Mouse (Mus musculus): ENCODE data around the gene Gm5269. TPM values are rescaled to one million over a fixed set of nuclear protein-coding genes. Genes with fewer than 3 reads are reported as not detected.

The Gm5269 gene
- not detected for polyA plus RNA-seq (2017; shearing (Covaris generic))

GRCm38 (mm10) chr1:45890173-45890572 is at the start of gene Gm5269:
Gene Gm5269 (minus strand): TSS chr1:45890273.
- ATAC-seq, result no peak

GRCm38 (mm10) chr1:45931127-45931526 is 41.1 kb upstream of the Gm5269 start:
- no peak for ATAC-seq

GRCm38 (mm10) chr1:45926911-45927310 is 36.8 kb upstream of the Gm5269 start:
- no peak for ATAC-seq

- ATAC-seq, result no peak
Observed at GRCm38 (mm10) chr1:45926393-45926763, 36.3 kb upstream of the Gm5269 start, which contains the start of gene Slc40a1. Gene Slc40a1 (minus strand): TSS chr1:45926523.

GRCm38 (mm10) chr1:45925500-45926392 is 35.7 kb upstream of the Gm5269 start:
- no peak for ATAC-seq

GRCm38 (mm10) chr1:45925131-45925499 is 35.0 kb upstream of the Gm5269 start:
- no peak for ATAC-seq

GRCm38 (mm10) chr1:45924516-45924915 is 34.4 kb upstream of the Gm5269 start:
- no peak for ATAC-seq

- ATAC-seq, result no peak
Observed at GRCm38 (mm10) chr1:45923306-45923705, 33.2 kb upstream of the Gm5269 start.

GRCm38 (mm10) chr1:45920703-45921102 is 30.6 kb upstream of the Gm5269 start:
- no peak for ATAC-seq

- no peak for ATAC-seq
Observed at GRCm38 (mm10) chr1:45919752-45920151, 29.7 kb upstream of the Gm5269 start.

- no peak for ATAC-seq
Observed at GRCm38 (mm10) chr1:45917136-45917803, 27.2 kb upstream of the Gm5269 start.

- ATAC-seq, result no peak
Observed at GRCm38 (mm10) chr1:45916174-45916573, 26.1 kb upstream of the Gm5269 start.

- no peak for ATAC-seq
Observed at GRCm38 (mm10) chr1:45914236-45914635, 24.2 kb upstream of the Gm5269 start.

- no peak for ATAC-seq
Observed at GRCm38 (mm10) chr1:45905107-45905821, 15.2 kb upstream of the Gm5269 start.

- ATAC-seq, result no peak
Observed at GRCm38 (mm10) chr1:45904161-45904560, 14.1 kb upstream of the Gm5269 start.

GRCm38 (mm10) chr1:45898044-45898443 is 8.0 kb upstream of the Gm5269 start:
- ATAC-seq, result no peak

- no peak for ATAC-seq
Observed at GRCm38 (mm10) chr1:45894168-45894912, 4.3 kb upstream of the Gm5269 start.

- ATAC-seq, result no peak
Observed at GRCm38 (mm10) chr1:45891986-45892385, 1.9 kb upstream of the Gm5269 start.

GRCm38 (mm10) chr1:45886800-45887199 is 3.3 kb downstream of the Gm5269 start:
- no peak for ATAC-seq

- ATAC-seq, result no peak
Observed at GRCm38 (mm10) chr1:45883378-45883777, 6.7 kb downstream of the Gm5269 start.

- no peak for ATAC-seq
Observed at GRCm38 (mm10) chr1:45882076-45882475, 8.0 kb downstream of the Gm5269 start.

- no peak for ATAC-seq
Observed at GRCm38 (mm10) chr1:45881228-45881832, 8.7 kb downstream of the Gm5269 start.

Measured in activated CD4-positive, CD25-positive, alpha-beta regulatory T cell, adult 4 months (primary cell).